Mouse (Mus musculus): ENCODE data around the gene Tango6.
"Not testable (repeated sequence)": the region's sequence is repeated elsewhere in the genome, so short reads cannot be mapped to it uniquely, and the experiment has no call there.

The Tango6 gene

GRCm38 (mm10) chr8:106820553-106821515 lies 138.0 kb downstream of the Tango6 start:
- no peak for DNase-seq

GRCm38 (mm10) chr8:106828921-106829320 lies 146.1 kb downstream of the Tango6 start:
- no peak for DNase-seq

- no peak for DNase-seq
Measured at GRCm38 (mm10) chr8:106829526-106830045, 146.7 kb downstream of the Tango6 start.

GRCm38 (mm10) chr8:106834899-106835298 lies 152.0 kb downstream of the Tango6 start:
- DNase-seq = no peak

GRCm38 (mm10) chr8:106836525-106836924 lies 153.7 kb downstream of the Tango6 start:
- DNase-seq = no peak

- no peak for DNase-seq
Measured at GRCm38 (mm10) chr8:106838803-106839202, 155.9 kb downstream of the Tango6 start.

GRCm38 (mm10) chr8:106839209-106840001 lies 156.5 kb downstream of the Tango6 start:
- DNase-seq = no peak

GRCm38 (mm10) chr8:106850034-106850433 lies 167.2 kb downstream of the Tango6 start:
- DNase-seq = no peak

GRCm38 (mm10) chr8:106854534-106855241 lies 171.8 kb downstream of the Tango6 start:
- no peak for DNase-seq

GRCm38 (mm10) chr8:106855242-106855562 lies 172.3 kb downstream of the Tango6 start:
- no peak for DNase-seq

GRCm38 (mm10) chr8:106862845-106863244 lies 180.0 kb downstream of the Tango6 start:
- no peak for DNase-seq

GRCm38 (mm10) chr8:106865354-106865753 lies 182.5 kb downstream of the Tango6 start:
- no peak for DNase-seq

GRCm38 (mm10) chr8:106870051-106870450 lies 187.2 kb downstream of the Tango6 start, which contains the start of gene Has3:
Gene Has3 (plus strand): TSS chr8:106870242.
- no peak for DNase-seq

- peak; percentile 68 for DNase-seq
Measured at GRCm38 (mm10) chr8:106870537-106871327, 187.9 kb downstream of the Tango6 start.

- DNase-seq = no peak
Measured at GRCm38 (mm10) chr8:106871328-106871926, 188.6 kb downstream of the Tango6 start.

- peak; percentile 29 for DNase-seq
Measured at GRCm38 (mm10) chr8:106871931-106872371, 189.1 kb downstream of the Tango6 start.

GRCm38 (mm10) chr8:106872454-106873034 lies 189.7 kb downstream of the Tango6 start:
- no peak for DNase-seq

GRCm38 (mm10) chr8:106880121-106880707 lies 197.3 kb downstream of the Tango6 start:
- no peak for DNase-seq

- DNase-seq = not testable (repeated sequence)
Measured at GRCm38 (mm10) chr8:106884094-106884493, 201.2 kb downstream of the Tango6 start.

GRCm38 (mm10) chr8:106884826-106885400 lies 202.0 kb downstream of the Tango6 start:
- DNase-seq = not testable (repeated sequence)

All from thymus, postnatal 4 days (tissue).